Mouse (Mus musculus) heart, embryonic 16.5 days (tissue): Measurements from ENCODE around the gene Ldb3. TPM values are rescaled to one million over a fixed set of nuclear protein-coding genes. Genes with fewer than 3 reads are reported as not detected.

Experiments
- ATAC-seq: fragments of 200-750 bp; cut with Nextera tagmentation; replicated peaks from 2 replicates; pipeline ENCODE4 v1.8.0; 2017; ENCODE audit warnings: moderate number of reproducible peaks; ENCODE audit not compliant: insufficient read depth, low FRiP score; ENCODE audit errors: extremely low read depth
- H3K27ac ChIP-seq: fragments of 300-500 bp; sonication (generic); 2 replicates; pipeline ENCODE4 v1.5.1; 2014; ENCODE audit warnings: mild to moderate bottlenecking, low read length, control low read depth, moderate library complexity
- H3K27me3 ChIP-seq: fragments of 300-500 bp; sonication (generic); 2 replicates; pipeline ENCODE4 v1.6.1; 2014; ENCODE audit warnings: low read length, mixed read lengths; ENCODE audit not compliant: control insufficient read depth, insufficient read depth
- H3K36me3 ChIP-seq: fragments of 300-500 bp; sonication (generic); 2 replicates; pipeline ENCODE4 v1.6.1; 2014; ENCODE audit not compliant: control insufficient read depth, insufficient read depth
- H3K4me1 ChIP-seq: fragments of 300-500 bp; sonication (generic); 2 replicates; pipeline ENCODE4 v1.6.1; 2014; ENCODE audit warnings: low read length, mixed read lengths; ENCODE audit not compliant: control insufficient read depth, insufficient read depth
- H3K4me2 ChIP-seq: fragments of 300-500 bp; sonication (generic); 2 replicates; pipeline ENCODE4 v1.6.1; 2014; ENCODE audit warnings: low read depth, mild to moderate bottlenecking, control low read depth, low read length
- H3K4me3 ChIP-seq: fragments of 300-500 bp; sonication (generic); 2 replicates; pipeline ENCODE4 v1.5.1; 2014; ENCODE audit warnings: mild to moderate bottlenecking, control low read depth, low read length
- H3K9ac ChIP-seq: fragments of 300-500 bp; sonication (generic); 2 replicates; pipeline ENCODE4 v1.6.1; 2014; ENCODE audit warnings: low read length, control low read depth
- H3K9me3 ChIP-seq: fragments of 300-500 bp; sonication (generic); replicated peaks from 2 replicates; pipeline ENCODE4 v1.6.1; 2016; ENCODE audit warnings: low read length; ENCODE audit not compliant: control insufficient read depth
- WGBS: fragments of 180-500 bp; shearing (Covaris S2); extraction: QIAGEN DNeasy Blood & Tissue Kit; methylation state at CpG from one replicate; pipeline ENCODE4 v1.1.7; 2014; 5-methylcytosine and 5-hydroxymethylcytosine counted together
- polyA plus RNA-seq: library from polyadenylated mRNA; unstranded; fragments of >200 nt; fragmentation: Nextera tagmentation; extraction: Ambion mirVana; gene quantifications from 2 replicates; pipeline ENCODE4 v1.2.1, GENCODE M21; 2015

The Ldb3 gene
- polyA plus RNA-seq, 1 experiment from 2014 or later, result 356 TPM

DNA sequence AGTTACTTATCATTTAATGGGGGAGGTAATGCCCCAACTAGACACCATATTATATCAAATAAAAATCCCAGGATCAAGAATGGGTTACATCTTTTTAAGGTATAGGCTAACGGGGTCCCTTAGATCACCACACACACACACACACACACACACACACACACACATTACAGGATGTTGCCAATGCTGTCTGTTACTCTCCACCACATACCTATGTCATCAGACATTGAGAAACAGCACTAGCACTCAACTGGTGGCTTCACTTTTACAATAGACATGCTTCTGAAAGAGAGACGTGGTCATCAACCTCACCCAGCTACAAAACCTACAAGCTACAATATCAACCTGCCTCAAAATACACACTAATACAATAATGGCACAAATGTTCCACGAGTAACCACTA, 94.8 kb downstream of the Ldb3 start:
- WGBS, result 80% methylated on average over 3 of the region's 3 CpGs
- ATAC-seq, result no peak
- peaks cover 52% of the 10 kb centered on the region for H3K4me1 ChIP-seq

DNA sequence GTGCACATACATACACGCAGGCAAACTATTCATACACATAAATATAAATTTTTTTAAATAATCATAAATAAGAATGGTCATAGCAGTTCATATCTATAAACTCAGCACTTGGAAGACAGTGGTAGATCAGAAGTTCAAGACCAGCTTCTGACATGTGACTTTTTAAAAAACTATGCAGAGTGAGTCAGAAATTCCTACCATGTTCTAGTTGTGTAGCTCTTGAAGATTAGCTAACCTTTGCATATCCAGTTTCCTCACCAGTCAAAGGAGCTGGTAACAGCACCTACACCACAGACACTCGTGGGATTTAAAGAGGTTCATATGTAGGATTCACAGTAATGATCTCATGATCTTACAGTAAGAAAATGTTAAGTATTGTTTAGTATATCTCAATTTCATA, 95.8 kb downstream of the Ldb3 start:
- H3K4me3 ChIP-seq, result no peak overlapping the region
- H3K9me3 ChIP-seq, result no peaks in the 10 kb centered on the region
- WGBS, result 64% methylated on average over 2 of the region's 2 CpGs
- H3K27ac ChIP-seq, result no peak overlapping the region
- H3K36me3 ChIP-seq, result no peaks in the 10 kb centered on the region
- H3K4me2 ChIP-seq, result no peak overlapping the region
- H3K9ac ChIP-seq, result no peak overlapping the region
- peaks cover 43% of the 10 kb centered on the region for H3K4me1 ChIP-seq
- H3K27me3 ChIP-seq, result no peaks in the 10 kb centered on the region
- ATAC-seq, result no peak

More for the DNA sequence above, 94.8 kb downstream of the Ldb3 start:
- no peak overlapping the region for H3K4me3 ChIP-seq
- no peak overlapping the region for H3K9ac ChIP-seq
- no peak overlapping the region for H3K27ac ChIP-seq
- no peaks in the 10 kb centered on the region for H3K27me3 ChIP-seq
- H3K4me2 ChIP-seq, result no peak overlapping the region
- H3K36me3 ChIP-seq, result no peaks in the 10 kb centered on the region
- no peaks in the 10 kb centered on the region for H3K9me3 ChIP-seq

DNA sequence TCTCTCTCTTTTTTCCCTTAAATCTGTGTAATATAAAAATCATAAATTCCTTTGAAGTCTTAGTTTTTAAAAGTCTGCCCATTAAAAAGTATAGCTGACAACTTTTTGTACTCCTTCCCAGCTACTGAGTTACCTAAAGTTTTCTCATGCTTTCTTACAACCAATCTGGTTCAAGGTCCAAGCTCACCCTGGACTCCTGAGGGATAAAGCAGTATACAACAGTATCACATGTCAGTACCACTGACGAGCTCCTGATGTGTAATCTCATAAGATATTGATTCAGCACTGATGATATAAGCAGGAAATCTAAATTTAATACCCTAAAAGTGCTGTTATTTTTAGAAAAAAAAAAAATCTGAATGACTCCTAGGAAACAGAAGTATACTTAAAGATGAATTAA, 97.5 kb downstream of the Ldb3 start:
- H3K4me3 ChIP-seq, result no peak overlapping the region
- H3K36me3 ChIP-seq, result no peaks in the 10 kb centered on the region
- 43% methylated on average over 1 of the region's 1 CpGs for WGBS
- ATAC-seq, result no peak
- H3K9ac ChIP-seq, result no peak overlapping the region
- H3K4me2 ChIP-seq, result no peak overlapping the region
- H3K27me3 ChIP-seq, result no peaks in the 10 kb centered on the region
- H3K27ac ChIP-seq, result no peak overlapping the region
- H3K9me3 ChIP-seq, result no peaks in the 10 kb centered on the region
- peaks cover 41% of the 10 kb centered on the region for H3K4me1 ChIP-seq

DNA sequence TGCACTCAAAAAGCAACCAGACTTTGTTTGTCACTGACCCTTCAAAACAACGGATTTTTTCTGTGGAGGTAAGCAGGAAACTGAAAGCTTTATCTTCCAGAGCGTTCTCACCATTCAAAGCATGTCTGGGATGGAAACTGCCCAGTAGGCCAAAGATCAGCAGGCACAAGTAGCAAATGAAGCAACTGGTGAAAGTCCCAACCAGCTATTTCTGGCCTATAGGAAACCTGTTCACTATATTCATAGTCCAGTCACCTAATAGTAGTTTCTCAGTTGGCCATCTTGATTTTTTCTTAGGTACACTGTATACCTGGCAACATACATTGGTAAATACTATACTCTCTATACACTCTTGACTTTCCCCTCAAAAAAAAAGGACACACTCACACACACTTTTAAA, 98.6 kb downstream of the Ldb3 start:
- no peaks in the 10 kb centered on the region for H3K9me3 ChIP-seq
- H3K27me3 ChIP-seq, result no peaks in the 10 kb centered on the region
- H3K4me2 ChIP-seq, result no peak overlapping the region
- no peak overlapping the region for H3K9ac ChIP-seq
- peak overlapping the region; percentile 11 for H3K27ac ChIP-seq
- no peak overlapping the region for H3K4me3 ChIP-seq
- 25% methylated on average over 2 of the region's 2 CpGs for WGBS
- ATAC-seq, result no peak
- peaks cover 44% of the 10 kb centered on the region for H3K4me1 ChIP-seq
- no peaks in the 10 kb centered on the region for H3K36me3 ChIP-seq

DNA sequence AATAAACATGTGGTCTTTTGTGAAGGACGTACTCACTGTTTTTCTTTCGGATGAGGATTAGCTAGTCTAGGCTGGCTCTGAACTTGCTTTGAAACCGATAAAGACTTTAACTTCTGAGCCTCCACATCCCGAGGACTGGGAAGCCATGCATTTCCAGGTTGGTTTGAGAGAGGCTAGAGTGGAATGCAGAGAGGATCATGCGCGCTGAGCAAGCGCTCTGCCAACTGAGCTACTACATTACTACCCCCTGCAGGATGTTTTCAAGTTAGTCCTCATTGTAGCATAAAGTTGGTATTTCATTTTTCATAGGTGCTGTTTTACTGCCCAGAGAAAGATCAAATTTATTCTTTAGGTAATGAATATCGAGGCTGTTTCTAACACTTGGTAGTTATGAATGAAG, 102.3 kb downstream of the Ldb3 start:
- H3K4me3 ChIP-seq, result no peak overlapping the region
- peaks cover 46% of the 10 kb centered on the region for H3K4me1 ChIP-seq
- ATAC-seq, result peak; percentile 49; the same call in 1 of the 2 replicates
- WGBS, result 28% methylated on average over 8 of the region's 8 CpGs
- no peaks in the 10 kb centered on the region for H3K27me3 ChIP-seq
- no peak overlapping the region for H3K9ac ChIP-seq
- no peaks in the 10 kb centered on the region for H3K36me3 ChIP-seq
- H3K27ac ChIP-seq, result peak overlapping the region; percentile 33; the same call in 1 of the 2 replicates
- no peak overlapping the region for H3K4me2 ChIP-seq
- no peaks in the 10 kb centered on the region for H3K9me3 ChIP-seq

DNA sequence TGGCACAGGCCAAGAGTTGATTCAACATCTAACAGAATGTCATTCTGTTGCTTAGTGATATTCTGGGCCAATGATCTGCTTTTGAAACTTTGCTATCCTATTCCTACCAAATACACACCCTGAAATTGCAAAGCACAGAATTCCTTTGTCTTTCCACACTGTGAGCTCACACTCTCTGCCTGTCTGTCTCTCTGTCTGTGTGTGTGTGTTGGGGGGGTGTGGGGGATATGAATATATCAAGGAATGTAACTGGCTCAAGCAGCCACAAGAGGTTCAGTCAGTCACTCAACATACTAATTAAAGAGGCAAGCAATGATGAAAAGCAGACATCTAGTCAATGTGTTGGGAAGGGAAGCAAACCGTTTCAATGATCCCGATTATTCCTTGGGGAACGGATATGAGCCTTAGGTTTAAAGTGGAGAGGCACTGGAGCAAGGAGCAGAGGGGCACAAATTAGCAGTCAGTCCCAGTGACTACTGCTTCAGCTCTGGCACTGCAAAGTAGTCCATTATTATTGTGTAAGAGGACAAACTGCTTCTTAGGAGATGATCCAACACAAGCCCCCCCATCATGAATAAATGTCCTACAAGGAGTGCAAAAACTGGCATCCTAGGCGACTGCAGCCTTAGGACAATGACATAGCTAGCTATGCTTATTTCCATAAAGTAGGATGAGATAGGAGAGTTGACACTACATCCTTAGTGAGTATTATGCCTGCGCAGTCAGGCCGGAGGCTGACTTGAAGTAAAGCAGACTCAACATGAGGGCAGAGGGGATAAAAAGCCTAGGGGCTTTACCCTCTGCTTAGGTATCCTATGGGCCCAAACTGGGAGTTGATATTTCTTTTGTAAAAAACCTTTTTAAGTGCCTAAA, 104.8 kb downstream of the Ldb3 start:
- WGBS, result 44% methylated on average over 6 of the region's 6 CpGs
- 0 out of 2 replicates have a peak, but pooled peaks have one; percentile 29 for ATAC-seq

More for the DNA sequence above, 104.8 kb downstream of the Ldb3 start:
- Histone ChIP-seq H3K27me3 (no peaks in the 10 kb centered on the region), H3K4me1 (peaks cover 36% of the 10 kb centered on the region), H3K27ac (peak overlapping the region; percentile 87), H3K9me3 (no peaks in the 10 kb centered on the region), H3K4me2 (peak overlapping the region; percentile 27; the same call in 1 of the 2 replicates), H3K36me3 (no peaks in the 10 kb centered on the region), H3K9ac (peak overlapping the region; percentile 25), H3K4me3 (no peak overlapping the region)

Other genes with a start within 250 kb of the Ldb3 start
- not detected in 2 replicates for gene Fam25c, start 233.2 kb downstream of the Ldb3 start, polyA plus RNA-seq
- 2.3 and 3.7 TPM in 2 replicates for gene Sncg, start 213.9 kb downstream of the Ldb3 start, polyA plus RNA-seq
- gene Mmrn2, start 213.2 kb downstream of the Ldb3 start, polyA plus RNA-seq, result 28.2 and 28.7 TPM in 2 replicates
- 27.8 and 36.4 TPM in 2 replicates for gene Bmpr1a, start 85.3 kb downstream of the Ldb3 start, polyA plus RNA-seq
- gene 9230112D13Rik, start 65.9 kb downstream of the Ldb3 start, polyA plus RNA-seq, result not detected in 2 replicates
- 6.8 and 8.5 TPM in 2 replicates for gene Opn4, start 11.5 kb upstream of the Ldb3 start, polyA plus RNA-seq
- 13.6 and 15.3 TPM in 2 replicates for gene Wapl, start 85.2 kb upstream of the Ldb3 start, polyA plus RNA-seq
- gene Grid1, start 231.4 kb upstream of the Ldb3 start, polyA plus RNA-seq, result 0.26 and 0.36 TPM in 2 replicates